Mouse (Mus musculus): ENCODE results near the gene Igflr1.

DNA sequence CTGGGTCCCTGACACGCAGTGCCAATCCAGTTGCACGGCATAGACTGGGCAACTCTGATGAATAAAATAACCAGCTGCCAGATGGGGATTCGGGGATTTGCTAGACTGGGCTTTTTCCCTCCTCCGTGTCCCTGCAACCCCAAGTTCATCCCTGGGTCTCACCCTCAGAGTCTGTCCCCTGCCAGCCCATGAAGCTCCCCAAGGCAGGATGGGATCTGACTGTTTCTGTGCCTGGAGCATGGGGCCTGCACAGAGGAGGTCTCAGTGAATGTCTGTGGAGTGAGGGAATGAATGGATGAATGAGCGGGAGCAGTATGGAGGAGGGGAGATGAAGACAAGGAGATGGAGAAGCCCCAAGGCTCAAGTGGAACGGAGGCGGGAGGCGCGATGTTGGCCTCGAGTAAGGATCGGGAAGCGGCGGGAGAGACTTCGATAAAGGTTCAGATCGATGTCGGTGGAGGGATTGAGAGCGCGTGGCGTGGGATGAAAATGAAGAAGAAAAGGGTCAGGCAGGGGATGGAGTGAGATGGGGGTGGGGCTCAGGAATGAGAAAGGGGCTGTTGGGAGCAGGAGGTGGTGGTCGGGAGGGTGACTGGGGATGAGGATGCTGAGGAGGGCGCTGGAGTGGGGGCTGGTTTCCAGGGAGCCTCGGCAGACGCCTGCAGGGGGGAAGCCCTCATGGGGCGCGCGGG is 31.1 kb upstream of the Igflr1 start:
- TF ChIP-seq POLR2A (IDR thresholded peaks at IDR 0.05; ENCODE audit: borderline replicate concordance, low read depth, low read length) (no peak), CTCF (IDR thresholded peaks at IDR 0.05; ENCODE audit: low read depth, low read length) (no peak)

Measured in bone marrow macrophage, adult 2 months (primary cell).